Mouse (Mus musculus) hindbrain, embryonic 12.5 days (tissue): Measurements from ENCODE around the gene Med18. TPM values are rescaled to one million over a fixed set of nuclear protein-coding genes. Genes with fewer than 3 reads are reported as not detected.
"Not testable (repeated sequence)": the region's sequence is repeated elsewhere in the genome, so short reads cannot be mapped to it uniquely, and the experiment has no call there.

Experiments
- ATAC-seq: fragments of 200-750 bp; cut with Nextera tagmentation; 2 replicates; pipeline ENCODE4 v1.8.0; 2017; ENCODE audit warnings: moderate TSS enrichment; ENCODE audit not compliant: low FRiP score
- H3K27ac ChIP-seq: fragments of 300-500 bp; sonication (generic); 2 replicates; pipeline ENCODE4 v1.5.1; 2016; ENCODE audit warnings: mild to moderate bottlenecking
- H3K27me3 ChIP-seq: fragments of 300-500 bp; sonication (generic); 2 replicates; pipeline ENCODE4 v1.6.1; 2016; ENCODE audit warnings: mild to moderate bottlenecking
- H3K36me3 ChIP-seq: fragments of 300-500 bp; sonication (generic); 2 replicates; pipeline ENCODE4 v1.6.1; 2016; ENCODE audit warnings: mild to moderate bottlenecking
- H3K4me1 ChIP-seq: fragments of 300-500 bp; sonication (generic); 2 replicates; pipeline ENCODE4 v1.6.1; 2016
- H3K4me2 ChIP-seq: fragments of 300-500 bp; sonication (generic); replicated peaks from 2 replicates; pipeline ENCODE4 v1.6.1; 2016; ENCODE audit warnings: mild to moderate bottlenecking
- H3K4me3 ChIP-seq: fragments of 300-500 bp; sonication (generic); 2 replicates; pipeline ENCODE4 v1.5.1; 2016; ENCODE audit warnings: mild to moderate bottlenecking
- H3K9ac ChIP-seq: fragments of 300-500 bp; sonication (generic); 2 replicates; pipeline ENCODE4 v1.6.1; 2016; ENCODE audit warnings: mild to moderate bottlenecking, moderate library complexity
- H3K9me3 ChIP-seq: fragments of 300-500 bp; sonication (generic); replicated peaks from 2 replicates; pipeline ENCODE4 v1.6.1; 2016; ENCODE audit warnings: mild to moderate bottlenecking
- WGBS: fragments of 180-500 bp; shearing (Covaris S2); methylation state at CpG from one replicate; pipeline ENCODE4 v1.1.7; 2016; 5-methylcytosine and 5-hydroxymethylcytosine counted together
- polyA plus RNA-seq: library from polyadenylated mRNA; unstranded; fragments of >200 nt; fragmentation: Nextera tagmentation; extraction: Ambion mirVana; gene quantifications from 2 replicates; pipeline ENCODE4 v1.2.1, GENCODE M21; 2016

Gene Med18
- polyA plus RNA-seq, 1 experiment from 2014 or later, result 18.9 TPM

DNA sequence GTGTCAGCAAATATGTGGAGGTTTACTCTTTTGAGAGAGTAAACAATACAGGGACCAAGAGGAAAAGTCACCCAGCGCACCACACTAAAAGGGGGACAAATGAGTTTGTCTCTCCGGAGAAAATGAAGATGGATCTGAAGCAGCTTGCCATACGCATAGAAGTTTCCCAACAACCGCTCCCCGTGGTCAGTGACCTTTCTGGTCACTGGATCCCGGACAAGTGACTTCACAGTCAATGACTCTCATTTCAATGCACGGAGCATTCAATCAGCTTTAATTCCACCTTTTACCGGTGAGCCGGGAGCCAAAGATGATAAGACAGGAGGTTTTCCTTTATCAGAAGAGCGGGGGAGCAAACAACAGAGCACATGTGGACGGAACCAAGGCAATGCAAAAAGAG lies 25.9 kb downstream of the Med18 start:
- no peak overlapping the region for H3K4me3 ChIP-seq
- no peaks in the 10 kb centered on the region for H3K9me3 ChIP-seq
- no peak for ATAC-seq
- peaks cover 2% of the 10 kb centered on the region; the same call in 1 of the 2 replicates for H3K4me1 ChIP-seq
- H3K4me2 ChIP-seq, result no peak overlapping the region
- WGBS, result 19% methylated on average over 11 of the region's 11 CpGs
- H3K36me3 ChIP-seq, result no peaks in the 10 kb centered on the region
- no peak overlapping the region for H3K27ac ChIP-seq
- H3K27me3 ChIP-seq, result no peaks in the 10 kb centered on the region; the same call in 1 of the 2 replicates
- H3K9ac ChIP-seq, result no peak overlapping the region

DNA sequence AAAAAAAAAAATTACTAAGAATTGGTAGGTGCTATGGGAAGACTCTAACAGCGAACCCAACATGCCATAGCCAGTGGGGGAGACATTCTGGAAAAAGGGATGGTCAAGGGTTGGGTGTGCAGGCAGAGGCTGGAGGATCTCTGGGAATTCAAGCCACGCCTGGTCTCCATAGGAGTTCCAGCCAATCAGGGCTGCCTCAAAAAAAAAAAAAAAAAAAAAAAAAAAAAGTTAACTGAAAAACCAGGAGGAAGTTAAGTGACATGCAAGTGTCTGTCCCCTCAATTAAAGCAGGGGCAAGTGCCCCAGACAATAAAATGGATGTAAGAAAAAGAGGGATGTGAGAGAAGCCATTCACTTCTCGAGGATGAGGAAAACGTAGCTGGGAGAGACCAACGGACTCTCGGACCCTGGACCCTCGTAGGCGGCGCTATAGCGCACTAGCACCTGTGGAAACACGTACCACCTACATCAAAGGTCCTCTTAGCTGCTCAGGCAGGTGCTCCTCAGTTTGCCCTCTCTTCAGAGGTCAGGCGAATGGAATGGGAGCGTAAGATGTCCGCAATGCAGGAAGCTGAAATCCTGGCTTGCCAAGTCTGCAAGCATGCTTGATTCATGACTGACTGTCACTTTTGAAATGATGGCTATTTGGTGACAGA lies 30.9 kb downstream of the Med18 start:
- H3K4me2 ChIP-seq, result peak overlapping the region; percentile 32
- no peak overlapping the region for H3K27ac ChIP-seq
- H3K27me3 ChIP-seq, result no peaks in the 10 kb centered on the region; the same call in 1 of the 2 replicates
- 17% methylated on average over 14 of the region's 14 CpGs for WGBS
- H3K9ac ChIP-seq, result no peak overlapping the region
- H3K36me3 ChIP-seq, result no peaks in the 10 kb centered on the region
- no peak for ATAC-seq
- H3K4me1 ChIP-seq, result peaks cover 2% of the 10 kb centered on the region; the same call in 1 of the 2 replicates
- H3K9me3 ChIP-seq, result no peaks in the 10 kb centered on the region
- no peak overlapping the region for H3K4me3 ChIP-seq

DNA sequence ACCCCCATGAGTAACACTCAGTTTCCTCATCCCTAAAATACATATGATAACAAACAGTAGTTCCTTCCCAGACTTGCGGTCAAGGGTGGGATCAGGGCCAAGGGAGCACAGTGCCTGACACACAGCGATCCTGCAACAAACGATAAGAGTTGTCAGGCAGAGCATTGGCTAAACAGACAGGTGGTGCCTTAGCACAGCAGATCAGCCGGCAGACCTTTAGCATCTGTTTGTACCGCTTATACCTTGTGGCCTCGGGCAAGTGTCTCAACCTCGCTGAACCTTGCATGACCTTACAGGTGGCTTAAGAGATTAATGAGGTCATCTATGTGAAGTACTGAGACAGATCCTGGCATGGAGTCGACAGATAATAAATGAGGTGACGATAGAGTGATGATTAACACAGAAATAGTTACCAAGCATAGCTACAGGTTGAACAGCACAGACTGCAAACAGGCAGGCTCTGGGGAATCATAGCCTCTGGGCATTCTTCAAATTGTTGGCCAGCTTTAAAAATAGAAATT lies 35.6 kb downstream of the Med18 start:
- no peak overlapping the region for H3K4me2 ChIP-seq
- H3K9ac ChIP-seq, result no peak overlapping the region
- peaks cover 2% of the 10 kb centered on the region; the same call in 1 of the 2 replicates for H3K4me1 ChIP-seq
- WGBS, result 67% methylated on average over 9 of the region's 9 CpGs
- no peaks in the 10 kb centered on the region for H3K9me3 ChIP-seq
- H3K4me3 ChIP-seq, result no peak overlapping the region
- no peak for ATAC-seq
- no peaks in the 10 kb centered on the region; the same call in 1 of the 2 replicates for H3K27me3 ChIP-seq
- H3K36me3 ChIP-seq, result no peaks in the 10 kb centered on the region
- no peak overlapping the region for H3K27ac ChIP-seq

DNA sequence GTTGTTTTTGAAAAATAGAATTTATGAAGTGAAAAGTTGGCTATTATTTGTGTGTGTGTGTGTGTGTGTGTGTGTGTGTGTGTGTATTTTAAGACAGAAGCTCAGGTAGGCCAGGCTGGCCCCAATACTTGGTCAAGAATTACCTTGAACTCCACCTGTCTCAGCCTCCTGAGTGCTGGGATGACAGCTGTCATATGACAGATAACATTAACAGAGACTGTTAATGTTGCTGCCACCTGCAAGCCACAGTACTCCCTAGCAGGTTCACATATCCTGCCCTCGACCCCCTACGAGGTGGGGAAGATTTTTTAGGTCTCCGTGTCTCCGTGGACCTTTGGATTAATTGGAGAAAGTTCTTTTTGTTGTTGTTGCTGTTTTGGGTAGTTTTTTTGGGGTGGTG lies 36.2 kb downstream of the Med18 start:
- H3K9ac ChIP-seq, result no peak overlapping the region
- no peak overlapping the region for H3K27ac ChIP-seq
- no peak overlapping the region for H3K4me3 ChIP-seq
- H3K36me3 ChIP-seq, result no peaks in the 10 kb centered on the region
- no peak overlapping the region for H3K4me2 ChIP-seq
- no peaks in the 10 kb centered on the region for H3K9me3 ChIP-seq
- no peaks in the 10 kb centered on the region for H3K27me3 ChIP-seq
- WGBS, result 76% methylated on average over 4 of the region's 4 CpGs
- ATAC-seq, result no peak
- H3K4me1 ChIP-seq, result no peaks in the 10 kb centered on the region

DNA sequence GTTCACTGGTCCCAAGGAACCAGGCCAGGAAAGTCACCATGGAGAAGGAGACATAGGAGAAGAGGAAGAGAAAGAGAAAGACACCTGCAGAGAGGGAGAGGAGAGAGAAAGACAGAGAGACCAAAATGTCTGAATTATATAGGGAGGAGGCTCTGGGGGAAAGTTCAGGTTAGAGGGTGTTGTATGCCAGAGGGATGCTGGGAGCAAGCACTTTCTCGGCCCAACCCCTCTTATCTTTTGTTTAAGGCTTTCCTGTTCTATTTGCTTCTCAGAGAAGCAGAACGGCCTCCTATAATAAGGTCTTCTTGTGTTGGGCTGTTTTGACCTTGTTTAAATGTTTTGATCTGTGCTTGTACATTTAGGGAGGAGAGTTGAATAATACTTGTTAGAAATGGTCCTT lies 37.7 kb downstream of the Med18 start:
- Histone ChIP-seq H3K27ac (no peak overlapping the region), H3K4me1 (peaks cover under 1% of the 10 kb centered on the region), H3K9me3 (no peaks in the 10 kb centered on the region), H3K4me3 (no peak overlapping the region), H3K36me3 (no peaks in the 10 kb centered on the region), H3K27me3 (no peaks in the 10 kb centered on the region), H3K9ac (no peak overlapping the region), H3K4me2 (no peak overlapping the region)
- 66% methylated on average over 2 of the region's 2 CpGs for WGBS
- no peak for ATAC-seq

DNA sequence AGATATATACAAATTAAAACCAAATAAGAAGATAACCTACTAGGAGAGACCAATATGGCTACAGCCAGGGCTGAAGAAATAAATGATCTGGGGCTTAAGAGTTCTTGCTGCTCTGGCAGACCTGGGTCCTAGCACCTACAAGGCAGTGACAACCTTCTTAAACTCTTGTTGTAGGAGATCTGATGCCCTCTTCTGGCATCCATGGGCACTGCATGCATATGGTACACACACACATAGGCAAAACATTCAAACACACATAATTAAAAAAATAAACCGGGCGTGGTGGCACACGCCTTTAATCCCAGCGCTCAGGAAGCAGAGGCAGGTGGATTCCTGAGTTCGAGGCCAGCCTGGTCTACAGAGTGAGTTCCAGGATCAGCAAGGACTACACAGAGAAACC lies 39.0 kb downstream of the Med18 start:
- Histone ChIP-seq H3K9ac (no peak overlapping the region), H3K27me3 (no peaks in the 10 kb centered on the region), H3K9me3 (no peaks in the 10 kb centered on the region), H3K4me2 (no peak overlapping the region), H3K36me3 (no peaks in the 10 kb centered on the region), H3K4me1 (peaks cover 12% of the 10 kb centered on the region), H3K4me3 (no peak overlapping the region), H3K27ac (no peak overlapping the region)
- 91% methylated on average over 5 of the region's 5 CpGs for WGBS
- ATAC-seq, result no peak

DNA sequence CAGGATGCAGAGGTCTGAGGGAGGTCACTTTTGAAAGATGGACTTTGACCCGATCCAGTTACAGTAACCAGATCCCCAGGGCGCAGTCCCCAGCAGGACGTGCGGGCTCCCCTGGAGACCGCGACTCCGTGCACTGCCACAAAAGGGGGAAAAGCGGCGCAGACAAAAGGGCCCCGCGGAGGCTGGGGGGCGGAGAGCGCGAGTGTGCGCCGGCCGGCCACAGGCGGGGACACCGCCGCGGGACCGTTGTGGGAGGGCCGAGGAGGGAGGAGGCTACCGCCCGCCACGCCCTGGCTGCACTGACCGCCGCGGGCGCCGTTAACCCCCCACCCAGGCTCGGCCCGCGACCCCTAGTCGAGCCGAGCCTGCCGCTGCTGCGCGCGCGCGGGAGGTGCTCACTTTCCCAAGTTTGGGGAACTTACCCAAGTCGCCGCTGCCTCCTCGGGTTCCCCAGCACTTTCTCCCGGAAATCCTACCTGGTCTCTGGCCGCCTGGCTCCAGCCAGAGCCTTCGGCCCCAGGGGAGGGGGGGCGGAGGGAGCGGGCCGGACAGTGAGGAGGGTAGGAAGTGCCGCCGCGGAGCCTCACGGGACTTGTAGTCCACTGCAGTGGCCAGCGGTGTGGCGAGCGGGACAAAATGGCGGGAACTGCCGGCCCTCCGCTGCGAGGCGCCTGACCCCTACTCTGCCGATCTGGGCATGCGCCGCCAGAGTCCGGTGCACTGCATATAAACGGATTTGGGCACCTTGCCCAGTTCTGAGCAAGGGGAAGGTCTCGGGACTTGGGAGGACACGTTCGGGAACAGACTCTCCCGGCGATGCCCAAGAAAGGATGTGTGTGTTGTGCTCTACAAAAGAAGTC lies 41.6 kb downstream of the Med18 start, which contains the start of gene Phactr4:
Gene Phactr4, minus strand, starts transcription at position 567 of the 860 bp plus-strand sequence.
- Histone ChIP-seq H3K4me3 (peak within 1 kb of the TSS; percentile 86), H3K4me2 (peak within 1 kb of the TSS; percentile 65), H3K27ac (peak within 1 kb of the TSS; percentile 95), H3K36me3 (no peaks in the 10 kb centered on the region), H3K9ac (peak within 1 kb of the TSS; percentile 85), H3K27me3 (no peaks in the 10 kb centered on the region), H3K4me1 (peaks cover 12% of the 10 kb centered on the region), H3K9me3 (no peaks in the 10 kb centered on the region)
- WGBS, result under 1% methylated on average over 71 of the region's 73 CpGs
- peak; percentile 99 for ATAC-seq

DNA sequence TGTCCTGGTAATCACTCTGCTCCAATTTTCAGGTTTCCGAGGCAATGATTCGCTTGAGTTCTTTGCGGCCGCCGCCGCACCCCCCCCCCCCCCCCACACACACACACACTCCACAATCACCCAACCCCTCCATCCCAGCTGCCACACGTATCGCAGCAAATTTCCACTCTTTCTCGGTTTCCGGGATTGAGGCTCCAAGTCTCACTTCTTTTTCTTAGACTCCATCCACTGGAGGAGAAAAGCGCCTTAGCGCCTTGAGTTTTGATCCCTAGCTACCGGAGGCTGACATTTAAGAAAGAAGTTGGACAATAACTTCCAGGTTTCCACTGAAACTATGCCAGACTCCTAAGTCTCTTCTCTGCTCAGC lies 42.2 kb downstream of the Med18 start:
- H3K4me3 ChIP-seq, result peak overlapping the region; percentile 86
- H3K9ac ChIP-seq, result peak overlapping the region; percentile 85
- peak overlapping the region; percentile 65 for H3K4me2 ChIP-seq
- under 1% methylated on average over 13 of the region's 13 CpGs for WGBS
- no peaks in the 10 kb centered on the region for H3K9me3 ChIP-seq
- no peak for ATAC-seq
- peaks cover 12% of the 10 kb centered on the region for H3K4me1 ChIP-seq
- no peaks in the 10 kb centered on the region for H3K27me3 ChIP-seq
- H3K36me3 ChIP-seq, result no peaks in the 10 kb centered on the region
- H3K27ac ChIP-seq, result peak overlapping the region; percentile 95

DNA sequence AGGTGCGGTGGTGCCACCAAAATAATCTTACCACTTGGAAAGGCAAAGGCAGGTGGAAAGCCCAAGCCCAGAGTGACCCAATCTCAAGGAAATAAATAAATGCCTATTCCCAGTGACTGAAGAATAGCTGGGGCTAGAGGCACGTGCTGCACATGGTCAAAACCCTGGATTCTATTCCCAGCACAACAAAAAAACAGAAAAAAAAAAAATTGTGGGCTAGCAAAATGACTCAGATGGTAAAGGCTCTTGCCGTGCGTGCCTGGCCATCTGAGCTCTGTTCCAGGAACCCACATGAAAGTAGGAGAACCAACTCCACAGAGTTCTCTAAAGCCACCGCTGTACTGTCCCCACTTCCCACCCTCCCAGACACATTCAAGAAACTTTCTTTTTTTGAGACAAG lies 43.2 kb downstream of the Med18 start:
- Histone ChIP-seq H3K9ac (no peak overlapping the region), H3K4me1 (peaks cover 12% of the 10 kb centered on the region), H3K36me3 (no peaks in the 10 kb centered on the region), H3K27me3 (no peaks in the 10 kb centered on the region), H3K4me3 (peak overlapping the region; percentile 86), H3K4me2 (peak overlapping the region; percentile 65), H3K9me3 (no peaks in the 10 kb centered on the region), H3K27ac (no peak overlapping the region)
- no peak for ATAC-seq
- 82% methylated on average over 5 of the region's 5 CpGs for WGBS

DNA sequence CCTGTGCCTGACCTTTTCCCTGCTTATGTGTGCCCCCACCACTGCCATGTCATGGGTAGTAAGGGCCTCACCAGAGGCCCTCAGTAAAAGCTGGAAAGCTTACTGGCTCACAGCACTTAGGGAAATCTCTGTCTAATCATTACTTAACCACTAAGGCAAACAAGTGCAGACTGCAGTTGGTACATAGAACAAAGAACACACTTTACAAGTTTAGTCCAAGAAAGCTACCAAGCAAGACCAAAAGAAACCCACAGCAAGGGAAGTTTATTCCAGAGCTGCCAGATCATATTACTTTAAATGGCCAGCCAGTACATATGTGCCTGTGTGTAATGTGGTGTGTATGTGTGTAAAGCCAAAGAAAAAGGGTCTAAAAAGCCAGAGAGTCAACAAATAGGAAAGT lies 47.8 kb downstream of the Med18 start:
- ATAC-seq, result no peak
- Histone ChIP-seq H3K9ac (no peak overlapping the region), H3K36me3 (0 out of 2 replicates have a peak, but pooled peaks cover 6% of the 10 kb centered on the region), H3K9me3 (no peaks in the 10 kb centered on the region), H3K4me3 (no peak overlapping the region), H3K27ac (no peak overlapping the region), H3K4me2 (no peak overlapping the region), H3K27me3 (no peaks in the 10 kb centered on the region), H3K4me1 (peaks cover 11% of the 10 kb centered on the region)

DNA sequence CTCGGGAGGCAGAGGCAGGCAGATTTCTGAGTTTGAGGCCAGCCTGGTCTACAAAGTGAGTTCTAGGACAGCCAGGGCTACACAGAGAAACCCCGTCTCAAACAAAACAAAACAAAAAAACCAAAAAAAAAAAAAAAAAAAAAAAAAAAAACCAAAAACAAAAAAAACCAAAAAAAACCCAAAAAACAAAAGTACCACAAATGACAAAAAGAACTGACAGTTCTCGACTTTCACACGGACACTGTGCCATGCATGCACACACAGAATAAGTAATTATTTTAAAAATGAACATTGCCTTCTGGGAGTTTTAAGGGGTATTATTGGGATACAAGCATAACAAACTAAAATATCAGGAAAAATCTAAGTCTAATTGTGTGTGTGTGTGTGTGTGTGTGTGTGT lies 50.5 kb downstream of the Med18 start:
- WGBS, result 93% methylated on average over 4 of the region's 4 CpGs
- not testable (repeated sequence) for H3K4me3 ChIP-seq, H3K4me2 ChIP-seq, H3K36me3 ChIP-seq, H3K27me3 ChIP-seq, H3K9ac ChIP-seq, H3K27ac ChIP-seq, H3K4me1 ChIP-seq, H3K9me3 ChIP-seq, ATAC-seq

DNA sequence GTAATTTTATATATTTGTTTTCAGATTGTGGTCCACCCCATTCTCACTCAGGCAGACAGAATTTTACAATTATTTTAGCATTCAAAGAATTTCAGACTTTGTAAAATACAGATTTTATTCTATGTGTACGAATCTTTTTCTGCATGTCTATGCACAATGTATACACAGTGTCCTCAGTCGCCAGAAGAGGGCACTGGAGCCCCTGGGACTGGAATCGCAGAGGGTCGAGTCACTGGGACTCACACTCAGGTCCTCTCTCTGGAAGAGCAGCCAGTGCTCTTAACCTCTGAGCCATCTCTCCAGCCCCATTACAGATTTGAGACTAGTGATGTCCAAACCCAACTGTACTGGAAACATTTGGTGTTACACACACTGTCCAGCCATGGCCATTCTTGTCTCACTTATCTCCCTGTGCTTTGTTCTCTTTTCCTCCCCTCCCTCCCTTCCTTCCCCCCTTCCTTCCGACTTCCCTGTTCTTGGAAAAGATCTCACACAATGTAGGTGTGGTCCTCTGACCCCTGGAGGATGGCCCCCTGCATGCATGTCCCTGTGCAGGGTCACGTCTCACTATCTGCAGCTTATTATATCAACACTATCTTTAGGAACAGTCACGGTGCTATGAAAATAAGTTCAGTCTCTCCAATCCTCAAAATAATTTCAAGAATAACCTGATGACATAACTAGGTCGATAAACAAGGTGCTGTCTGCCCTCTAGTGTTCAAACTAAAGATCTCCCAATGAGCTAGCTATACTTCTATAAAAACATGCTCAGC lies 52.2 kb downstream of the Med18 start:
- H3K27ac ChIP-seq, result no peak overlapping the region
- no peak for ATAC-seq
- WGBS, result 64% methylated on average over 8 of the region's 8 CpGs
- no peak overlapping the region for H3K4me3 ChIP-seq
- H3K36me3 ChIP-seq, result 0 out of 2 replicates have a peak, but pooled peaks cover 6% of the 10 kb centered on the region
- H3K4me2 ChIP-seq, result no peak overlapping the region
- H3K9ac ChIP-seq, result no peak overlapping the region
- H3K9me3 ChIP-seq, result no peaks in the 10 kb centered on the region
- no peaks in the 10 kb centered on the region for H3K4me1 ChIP-seq
- H3K27me3 ChIP-seq, result no peaks in the 10 kb centered on the region
